Mouse (Mus musculus) NIH3T3 (cell line): ENCODE measurements at regions not wholly inside any gene's neighbourhood (a gene's known extent, or its start where the extent isn't known, plus 50 kb on each side); places are given as distances from the start of the nearest gene placed in this dataset.

ENCODE experiments used
- DNase-seq: peaks from one replicate; pipeline ENCODE4 v3.0.0-alpha.2; 2012; ENCODE audit warnings: low read depth

- DNase-seq = peak; percentile 92
Observed at GRCm38 (mm10) chr13:31166286-31166685, 192.3 kb downstream of the Gm5447 start.

DNA sequence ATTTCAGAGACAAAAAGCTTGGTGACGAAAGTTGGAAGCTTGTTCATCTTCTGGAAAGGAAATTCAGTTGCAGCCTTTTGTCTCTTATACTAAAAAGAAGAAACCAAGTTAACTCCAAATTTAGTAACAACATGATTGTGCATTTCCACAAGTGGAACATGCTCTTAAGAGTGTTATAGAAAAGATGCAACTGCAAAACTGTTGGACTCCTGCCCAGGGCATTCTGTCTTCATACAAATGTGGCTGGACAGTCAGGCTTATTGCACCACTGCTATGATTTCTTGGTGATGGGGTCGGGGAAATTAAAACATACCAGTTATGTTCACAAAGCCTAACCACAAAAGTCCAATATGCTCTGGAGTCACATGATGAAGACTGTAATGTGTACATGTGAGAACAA lies 194.8 kb downstream of the Gm5447 start:
- peak; percentile 74 for DNase-seq

GRCm38 (mm10) chr13:31171751-31172150 lies 197.7 kb downstream of the Gm5447 start:
- DNase-seq = no peak

GRCm38 (mm10) chr13:31172580-31172979 lies 198.6 kb downstream of the Gm5447 start:
- no peak for DNase-seq

DNA sequence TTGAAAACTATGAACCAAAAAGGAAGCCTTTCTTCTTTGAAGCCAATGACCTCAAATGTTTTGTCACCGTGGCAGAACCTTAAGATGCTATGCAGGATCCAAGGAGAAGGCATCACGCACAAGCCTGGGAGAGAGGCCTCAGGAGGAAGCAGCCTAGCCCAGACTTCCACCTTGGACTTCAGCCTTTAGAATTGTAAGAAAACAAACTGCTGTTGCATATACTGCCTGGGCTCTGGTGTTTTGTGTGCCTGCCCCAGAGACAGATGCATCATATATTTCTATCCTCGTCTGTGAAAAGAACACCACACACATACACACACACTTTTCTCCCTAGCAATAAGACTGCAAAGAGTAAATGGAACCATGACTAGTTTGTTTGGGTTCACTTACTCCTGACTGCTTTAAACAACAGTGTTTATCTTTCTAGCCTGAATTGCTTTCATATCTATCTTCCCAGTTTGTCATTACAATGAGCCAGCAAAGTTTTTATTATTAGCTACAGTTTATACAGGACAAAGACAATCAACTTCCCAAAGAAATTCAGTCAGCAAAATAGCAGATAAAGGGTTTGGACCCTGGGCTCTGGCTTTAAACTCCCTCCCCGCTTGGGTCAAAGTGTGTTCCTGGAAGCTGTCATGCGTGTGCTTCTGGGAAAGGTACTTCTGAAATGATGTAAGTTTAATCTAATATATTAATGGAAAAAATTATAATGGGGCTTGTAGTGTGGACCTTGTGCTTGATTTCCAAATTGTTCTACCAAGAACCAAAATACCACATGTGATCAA lies 204.2 kb downstream of the Gm5447 start:
- no peak for DNase-seq

GRCm38 (mm10) chr13:31178964-31179363 lies 205.0 kb downstream of the Gm5447 start:
- no peak for DNase-seq

GRCm38 (mm10) chr13:31179407-31180001 lies 205.5 kb downstream of the Gm5447 start:
- no peak for DNase-seq

DNA sequence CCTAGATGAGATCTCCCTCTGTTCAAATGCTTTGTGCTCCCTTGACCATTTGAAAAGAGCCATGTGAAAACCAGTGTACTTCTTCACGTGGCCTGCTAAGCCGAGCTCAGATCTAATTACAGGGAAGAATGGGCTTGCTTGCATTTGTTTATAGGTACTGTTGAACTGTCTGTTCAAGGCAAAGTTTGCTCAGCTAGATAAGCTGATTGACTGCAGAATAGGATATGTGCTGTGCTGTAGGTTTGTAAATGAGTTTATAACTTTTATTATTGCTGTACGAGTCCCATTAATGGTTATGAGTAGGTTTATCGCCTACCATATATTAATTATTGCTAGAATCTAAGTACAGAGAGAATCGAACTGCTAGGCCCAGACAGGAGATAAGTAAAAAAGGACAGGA lies 207.5 kb downstream of the Gm5447 start:
- DNase-seq = no peak

- DNase-seq = no peak
Observed at GRCm38 (mm10) chr13:31184845-31185834, 211.1 kb downstream of the Gm5447 start.

GRCm38 (mm10) chr13:31186805-31187589 lies 213.0 kb downstream of the Gm5447 start:
- DNase-seq = no peak

GRCm38 (mm10) chr13:31189116-31189515 lies 215.1 kb downstream of the Gm5447 start:
- DNase-seq = peak; percentile 73

- no peak for DNase-seq
Observed at GRCm38 (mm10) chr13:31190036-31190435, 216.0 kb downstream of the Gm5447 start.

- no peak for DNase-seq
Observed at GRCm38 (mm10) chr13:31191344-31192139, 217.5 kb downstream of the Gm5447 start.

GRCm38 (mm10) chr13:31194971-31195370 lies 221.0 kb downstream of the Gm5447 start:
- DNase-seq = no peak

- no peak for DNase-seq
Observed at GRCm38 (mm10) chr13:31196546-31196945, 222.5 kb downstream of the Gm5447 start.

GRCm38 (mm10) chr13:31197593-31197992 lies 223.6 kb downstream of the Gm5447 start:
- no peak for DNase-seq

GRCm38 (mm10) chr13:31199384-31199783 lies 225.4 kb downstream of the Gm5447 start:
- no peak for DNase-seq

GRCm38 (mm10) chr13:31204068-31204467 lies 230.1 kb downstream of the Gm5447 start:
- no peak for DNase-seq

GRCm38 (mm10) chr13:31206381-31206780 lies 232.4 kb downstream of the Gm5447 start:
- DNase-seq = no peak

DNA sequence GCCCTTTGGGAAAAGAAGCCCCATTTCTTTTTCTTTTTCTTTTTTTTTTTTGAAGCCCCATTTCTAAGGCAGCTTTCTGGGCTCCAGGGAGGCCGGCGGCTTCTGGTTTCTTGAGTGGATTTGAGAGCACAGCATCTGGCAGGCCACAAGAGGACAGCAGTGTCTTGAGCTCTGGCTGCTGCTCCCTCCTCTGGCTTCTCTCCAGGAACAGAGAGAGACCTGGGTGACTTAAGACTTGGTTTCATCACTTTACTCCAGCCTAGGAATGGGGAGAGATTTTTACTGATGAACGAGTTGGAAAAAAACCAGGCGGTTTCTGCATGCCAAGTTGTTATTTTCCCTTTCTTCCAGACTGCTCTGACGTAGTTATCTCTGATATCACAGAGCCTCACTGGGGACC lies 233.7 kb downstream of the Gm5447 start:
- DNase-seq = peak; percentile 95

DNA sequence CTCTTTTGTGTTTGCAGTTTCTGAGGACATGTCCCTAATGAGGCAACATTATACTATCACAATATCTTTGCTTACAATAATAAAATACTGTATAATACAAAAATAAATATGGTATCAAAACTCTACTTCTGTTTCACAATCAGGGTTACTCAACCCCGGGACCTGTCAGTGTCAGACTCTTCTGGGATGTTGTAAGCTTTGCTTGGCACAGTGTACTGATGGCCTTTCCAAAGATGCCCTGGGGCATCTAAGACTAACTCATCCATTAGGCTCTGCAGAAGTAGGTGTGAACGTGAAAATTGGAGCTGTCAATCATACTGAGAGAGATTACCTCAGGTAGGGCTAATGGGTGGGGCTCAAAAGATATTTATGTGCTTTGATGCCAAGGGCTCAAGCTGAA lies 249.0 kb downstream of the Gm5447 start:
- peak; percentile 46 for DNase-seq
